Mouse (Mus musculus) MEL (cell line): ENCODE data around the gene Lztr1. TPM values are rescaled to one million over a fixed set of nuclear protein-coding genes. Genes with fewer than 3 reads are reported as not detected.

Experiments
- DNase-seq: peaks from one replicate; pipeline ENCODE4 v3.0.0; 2011; ENCODE audit warnings: low read depth, low spot score
- H3K27ac ChIP-seq: 2 replicates; pipeline ENCODE4 v1.5.1; 2012; ENCODE audit warnings: low read depth, mild to moderate bottlenecking, control low read depth, low read length, moderate library complexity; ENCODE audit not compliant: control insufficient read depth
- H3K27me3 ChIP-seq, 2 experiments: fragments of 150-350 bp in 1 of 2; sonication (generic) in 1 of 2; 2 replicates each; pipeline ENCODE4 v1.6.1; 2012; ENCODE audit warnings: low read length in 2 of 2, mild to moderate bottlenecking in 2 of 2, improper control_type of control experiment in 1 of 2, moderate library complexity in 1 of 2; ENCODE audit not compliant: insufficient read depth in 2 of 2, control insufficient read depth in 1 of 2
- H3K36me3 ChIP-seq, 2 experiments: 2 replicates each; pipeline ENCODE4 v1.6.1; 2012 to 2014; ENCODE audit warnings: low read length in 2 of 2, improper control_type of control experiment in 1 of 2, inconsistent platforms in 1 of 2, mild to moderate bottlenecking in 1 of 2; ENCODE audit not compliant: insufficient read depth in 2 of 2, control insufficient read depth in 1 of 2
- H3K4me1 ChIP-seq, 2 experiments: fragments of 150-350 bp in 1 of 2; sonication (generic) in 1 of 2; 2 replicates each; pipeline ENCODE4 v1.6.1; 2012; ENCODE audit warnings: low read length in 2 of 2, improper control_type of control experiment in 1 of 2, mild to moderate bottlenecking in 1 of 2; ENCODE audit not compliant: insufficient read depth in 2 of 2, control insufficient read depth in 1 of 2
- H3K4me3 ChIP-seq, 2 experiments: fragments of 150-350 bp in 1 of 2; sonication (generic) in 1 of 2; 2 replicates each; pipeline ENCODE4 v1.5.1; 2012; ENCODE audit warnings: low read depth in 2 of 2, low read length in 2 of 2, mild to moderate bottlenecking in 2 of 2, moderate library complexity in 2 of 2, control low read depth in 1 of 2, improper control_type of control experiment in 1 of 2; ENCODE audit not compliant: control insufficient read depth in 1 of 2, insufficient read depth in 1 of 2
- H3K79me2 ChIP-seq: 2 replicates; pipeline ENCODE4 v1.6.1; 2012; ENCODE audit warnings: mild to moderate bottlenecking, low read length, moderate library complexity; ENCODE audit not compliant: control insufficient read depth, poor library complexity, insufficient read depth
- H3K9ac ChIP-seq: 2 replicates; pipeline ENCODE4 v1.6.1; 2012; ENCODE audit warnings: low read depth, mild to moderate bottlenecking, control low read depth, low read length, moderate library complexity; ENCODE audit not compliant: control insufficient read depth, poor library complexity, severe bottlenecking
- H3K9me3 ChIP-seq: fragments of 150-350 bp; sonication (generic); replicated peaks from 2 replicates; pipeline ENCODE4 v1.6.1; 2012; ENCODE audit warnings: mild to moderate bottlenecking, low read length, improper control_type of control experiment, moderate library complexity; ENCODE audit not compliant: insufficient read depth
- BHLHE40 ChIP-seq: IDR thresholded peaks from 2 replicates; pipeline ENCODE4 v1.6.1; 2012; ENCODE audit warnings: low read depth, mild to moderate bottlenecking, inconsistent platforms, low read length, improper control_type of control experiment, borderline replicate concordance
- CHD1 ChIP-seq: IDR thresholded peaks from 2 replicates; pipeline ENCODE4 v1.6.1; 2012; ENCODE audit warnings: low read depth, mild to moderate bottlenecking, inconsistent platforms, low read length, improper control_type of control experiment
- CHD2 ChIP-seq: IDR thresholded peaks from 2 replicates; pipeline ENCODE4 v1.6.1; 2011; ENCODE audit warnings: low read length, improper control_type of control experiment
- CTCF ChIP-seq, 3 experiments: IDR thresholded peaks in 2 of 3; conservative IDR thresholded peaks in 1 of 3; 2 replicates each; pipeline ENCODE4 v1.5.1; 2011 to 2012; ENCODE audit warnings: low read length in 3 of 3, low read depth in 2 of 3, mild to moderate bottlenecking in 2 of 3, improper control_type of control experiment in 1 of 3, inconsistent platforms in 1 of 3, mixed read lengths in 1 of 3, moderate library complexity in 1 of 3; ENCODE audit not compliant: control insufficient read depth in 1 of 3, insufficient read depth in 1 of 3, poor library complexity in 1 of 3, severe bottlenecking in 1 of 3
- E2F4 ChIP-seq: IDR thresholded peaks from 2 replicates; pipeline ENCODE4 v1.6.1; 2011; ENCODE audit warnings: low read depth, low read length, improper control_type of control experiment, borderline replicate concordance
- ELF1 ChIP-seq: IDR thresholded peaks from 2 replicates; pipeline ENCODE4 v1.6.1; 2014; ENCODE audit warnings: low read depth, mild to moderate bottlenecking, inconsistent platforms, low read length, improper control_type of control experiment, moderate library complexity
- ETS1 ChIP-seq: IDR thresholded peaks from 2 replicates; pipeline ENCODE4 v1.6.1; 2012; ENCODE audit warnings: low read depth, mild to moderate bottlenecking, inconsistent platforms, low read length, improper control_type of control experiment, moderate library complexity
- GABPA ChIP-seq: IDR thresholded peaks from 2 replicates; pipeline ENCODE4 v1.6.1; 2012; ENCODE audit warnings: low read depth, mild to moderate bottlenecking, inconsistent platforms, low read length, improper control_type of control experiment, moderate library complexity
- GATA1 ChIP-seq: IDR thresholded peaks from 2 replicates; pipeline ENCODE4 v1.6.1; 2011; ENCODE audit warnings: low read depth, low read length, improper control_type of control experiment
- HCFC1 ChIP-seq: IDR thresholded peaks from 2 replicates; pipeline ENCODE4 v1.6.1; 2012; ENCODE audit warnings: low read depth, mild to moderate bottlenecking, inconsistent platforms, low read length, improper control_type of control experiment, moderate library complexity
- JUND ChIP-seq: IDR thresholded peaks from 2 replicates; pipeline ENCODE4 v1.6.1; 2011; ENCODE audit warnings: low read depth, mild to moderate bottlenecking, improper control_type of control experiment, low read length
- KAT2A ChIP-seq: conservative IDR thresholded peaks from 2 replicates; pipeline ENCODE4 v1.6.1; 2012; ENCODE audit warnings: low read depth, low read length, improper control_type of control experiment, inconsistent platforms
- MAFK ChIP-seq: IDR thresholded peaks from 2 replicates; pipeline ENCODE4 v1.6.1; 2011; ENCODE audit warnings: low read depth, mild to moderate bottlenecking, low read length, improper control_type of control experiment, borderline replicate concordance
- MAX ChIP-seq: IDR thresholded peaks from 2 replicates; pipeline ENCODE4 v1.6.1; 2011; ENCODE audit warnings: low read length, improper control_type of control experiment
- MAZ ChIP-seq: IDR thresholded peaks from 2 replicates; pipeline ENCODE4 v1.6.1; 2012; ENCODE audit warnings: low read depth, mild to moderate bottlenecking, inconsistent platforms, low read length, improper control_type of control experiment
- MEF2A ChIP-seq: IDR thresholded peaks from 2 replicates; pipeline ENCODE4 v1.6.1; 2014; ENCODE audit warnings: low read depth, mild to moderate bottlenecking, inconsistent platforms, low read length, improper control_type of control experiment; ENCODE audit not compliant: poor library complexity, insufficient replicate concordance, severe bottlenecking; ENCODE audit errors: extremely low read depth
- MXI1 ChIP-seq: IDR thresholded peaks from 2 replicates; pipeline ENCODE4 v1.6.1; 2011; ENCODE audit warnings: mild to moderate bottlenecking, low read depth, low read length, improper control_type of control experiment
- MYB ChIP-seq: IDR thresholded peaks from 2 replicates; pipeline ENCODE4 v1.6.1; 2011; ENCODE audit warnings: mild to moderate bottlenecking, low read depth, low read length, improper control_type of control experiment
- MYC ChIP-seq: IDR thresholded peaks from 2 replicates; pipeline ENCODE4 v1.6.1; 2011; ENCODE audit warnings: low read depth, mild to moderate bottlenecking, low read length, improper control_type of control experiment, moderate library complexity
- NELFE ChIP-seq: IDR thresholded peaks from 2 replicates; pipeline ENCODE4 v1.6.1; 2011; ENCODE audit warnings: low read depth, low read length, improper control_type of control experiment
- NRF1 ChIP-seq: IDR thresholded peaks from 2 replicates; pipeline ENCODE4 v1.6.1; 2014; ENCODE audit warnings: low read depth, mild to moderate bottlenecking, inconsistent platforms, low read length, improper control_type of control experiment, moderate library complexity; ENCODE audit not compliant: poor library complexity, insufficient read depth, severe bottlenecking
- POLR2AphosphoS2 ChIP-seq: IDR thresholded peaks from 2 replicates; pipeline ENCODE4 v1.6.1; 2011; ENCODE audit warnings: low read length, improper control_type of control experiment
- RAD21 ChIP-seq: IDR thresholded peaks from 2 replicates; pipeline ENCODE4 v1.6.1; 2011; ENCODE audit warnings: mild to moderate bottlenecking, low read depth, low read length, improper control_type of control experiment
- RCOR1 ChIP-seq: IDR thresholded peaks from 2 replicates; pipeline ENCODE4 v1.6.1; 2012; ENCODE audit warnings: low read depth, mild to moderate bottlenecking, inconsistent platforms, low read length, improper control_type of control experiment
- SIN3A ChIP-seq: IDR thresholded peaks from 2 replicates; pipeline ENCODE4 v1.6.1; 2012; ENCODE audit warnings: low read length, improper control_type of control experiment, inconsistent platforms
- SMC3 ChIP-seq: IDR thresholded peaks from 2 replicates; pipeline ENCODE4 v1.6.1; 2011; ENCODE audit warnings: low read depth, low read length, improper control_type of control experiment
- TAL1 ChIP-seq: IDR thresholded peaks from 2 replicates; pipeline ENCODE4 v1.6.1; 2012; ENCODE audit warnings: mild to moderate bottlenecking, inconsistent platforms, low read length, moderate library complexity, mixed read lengths
- TBP ChIP-seq: IDR thresholded peaks from 2 replicates; pipeline ENCODE4 v1.8.0; 2011; ENCODE audit warnings: low read depth, low read length, improper control_type of control experiment
- TCF12 ChIP-seq: IDR thresholded peaks from 2 replicates; pipeline ENCODE4 v1.6.1; 2014; ENCODE audit warnings: low read depth, mild to moderate bottlenecking, inconsistent platforms, low read length, improper control_type of control experiment, moderate library complexity
- UBTF ChIP-seq: IDR thresholded peaks from 2 replicates; pipeline ENCODE4 v1.6.1; 2012; ENCODE audit warnings: low read depth, mild to moderate bottlenecking, inconsistent platforms, low read length, improper control_type of control experiment, moderate library complexity, borderline replicate concordance; ENCODE audit not compliant: insufficient read depth
- USF1 ChIP-seq: IDR thresholded peaks from 2 replicates; pipeline ENCODE4 v1.6.1; 2014; ENCODE audit warnings: low read depth, mild to moderate bottlenecking, inconsistent platforms, low read length, improper control_type of control experiment, moderate library complexity
- USF2 ChIP-seq, 2 experiments: IDR thresholded peaks; 2 replicates each; pipeline ENCODE4 v1.6.1; 2011 to 2012; ENCODE audit warnings: improper control_type of control experiment in 2 of 2, low read length in 2 of 2, borderline replicate concordance in 1 of 2, inconsistent platforms in 1 of 2, low read depth in 1 of 2, mild to moderate bottlenecking in 1 of 2; ENCODE audit not compliant: insufficient read depth in 1 of 2
- ZC3H11A ChIP-seq: IDR thresholded peaks from 2 replicates; pipeline ENCODE4 v1.6.1; 2012; ENCODE audit warnings: low read depth, mild to moderate bottlenecking, inconsistent platforms, low read length, improper control_type of control experiment
- ZKSCAN1 ChIP-seq: IDR thresholded peaks from 2 replicates; pipeline ENCODE4 v1.6.1; 2012; ENCODE audit warnings: low read depth, mild to moderate bottlenecking, inconsistent platforms, low read length, improper control_type of control experiment, moderate library complexity
- ZMIZ1 ChIP-seq: IDR thresholded peaks from 2 replicates; pipeline ENCODE4 v1.6.1; 2012; ENCODE audit warnings: low read depth, mild to moderate bottlenecking, inconsistent platforms, low read length, improper control_type of control experiment, moderate library complexity
- ZNF384 ChIP-seq: IDR thresholded peaks from 2 replicates; pipeline ENCODE4 v1.6.1; 2012; ENCODE audit warnings: low read depth, mild to moderate bottlenecking, inconsistent platforms, low read length, improper control_type of control experiment
- polyA plus RNA-seq, 2 experiments: library from polyadenylated mRNA; stranded (reverse) in 1 of 2; unstranded in 1 of 2; fragments of >175 nt in 1 of 2; fragments of >200 nt in 1 of 2; gene quantifications; 2 replicates each; pipeline versions ENCODE4 v1.2.1 to v1.2.4; 2012; ENCODE audit warnings: low replicate concordance in 2 of 2, low read depth in 1 of 2; ENCODE audit not compliant: insufficient read length in 2 of 2, insufficient read depth in 1 of 2, missing spikeins in 1 of 2
- total RNA-seq: library from RNA; depleted of rRNA; stranded (reverse); fragments of 300-350 nt; gene quantifications from 2 replicates; pipeline ENCODE4 v1.2.3, GENCODE M21; 2012

Gene Lztr1
- total and polyA plus RNA-seq, 3 experiments = 45.1 to 83.2 TPM; not detected in 1

- TF ChIP-seq CHD2 = no peak
- no peak for TF ChIP-seq E2F4
- no peak for TF ChIP-seq ZC3H11A
- TF ChIP-seq MAFK = no peak
- TF ChIP-seq RAD21 = no peak
- TF ChIP-seq MYC = 0 out of 2 replicates have a peak, but pooled peaks have one; percentile 33
- TF ChIP-seq MYB = no peak
- peak; percentile 46 for TF ChIP-seq GATA1
- no peak for TF ChIP-seq ETS1
- peak; percentile 29; the same call in 1 of the 2 replicates for TF ChIP-seq RCOR1
- no peak for TF ChIP-seq KAT2A
- TF ChIP-seq SMC3 = no peak
- TF ChIP-seq JUND = no peak
- TF ChIP-seq NELFE = no peak
- TF ChIP-seq POLR2AphosphoS2 = no peak
- no peak for TF ChIP-seq GABPA
- peak; percentile 76; the same call in 1 of the 2 replicates for TF ChIP-seq MXI1
- TF ChIP-seq SIN3A = peak; percentile 37; the same call in 1 of the 2 replicates
- TF ChIP-seq ELF1 = no peak
- no peak for TF ChIP-seq CTCF (IDR thresholded peaks at IDR 0.05 in 2 of 3, conservative IDR thresholded peaks at IDR 0.05 in 1 of 3; ENCODE audit: control insufficient read depth in 1 of 3, insufficient read depth in 1 of 3, low read depth in 2 of 3, low read length in 3 of 3, poor library complexity in 1 of 3, severe bottlenecking in 1 of 3)
- TF ChIP-seq MAX = 0 out of 2 replicates have a peak, but pooled peaks have one; percentile 16
- no peak for TF ChIP-seq HCFC1
- no peak for TF ChIP-seq MAZ
- TF ChIP-seq UBTF = no peak
- TF ChIP-seq TBP = no peak
- TF ChIP-seq TAL1 = no peak
- 0 out of 2 replicates have a peak, but pooled peaks have one; percentile 15 for TF ChIP-seq TCF12
- no peak for TF ChIP-seq CHD1
- TF ChIP-seq ZKSCAN1 = no peak
- no peak for TF ChIP-seq USF2 (IDR thresholded peaks at IDR 0.05; ENCODE audit: borderline replicate concordance in 1 of 2, insufficient read depth in 1 of 2, low read depth in 1 of 2, low read length in 2 of 2)
- TF ChIP-seq NRF1 = no peak
- TF ChIP-seq MEF2A = no peak
- TF ChIP-seq BHLHE40 = no peak
- TF ChIP-seq USF1 = peak; percentile 15; the same call in 1 of the 2 replicates
- no peak for TF ChIP-seq ZMIZ1
- no peak for TF ChIP-seq ZNF384
Measured at GRCm38 (mm10) chr16:17478331-17478943, 30.1 kb upstream of the Lztr1 start.

More at GRCm38 (mm10) chr16:17478331-17478943, 30.1 kb upstream of the Lztr1 start:
- Histone ChIP-seq H3K9me3 (no peaks in the 10 kb centered on the region), H3K4me1 (peaks cover 20 to 29% of the 10 kb centered on the region in 2 experiments), H3K9ac (no peak overlapping the region), H3K27me3 (no peaks in the 10 kb centered on the region), H3K36me3 (peaks cover 12 to 43% of the 10 kb centered on the region in 2 experiments), H3K4me3 (no peak overlapping the region), H3K79me2 (peaks cover 51% of the 10 kb centered on the region), H3K27ac (peak overlapping the region; percentile 41; the same call in 1 of the 2 replicates)
- peak; percentile 69 for DNase-seq
